Mouse (Mus musculus) neural tube, embryonic 12.5 days (tissue): ENCODE measurements at regions not wholly inside any gene's neighbourhood (a gene's known extent, or its start where the extent isn't known, plus 50 kb on each side); places are given as distances from the start of the nearest gene placed in this dataset.

Experiments
- ATAC-seq: fragments of 200-750 bp; cut with Nextera tagmentation; 2 replicates; pipeline ENCODE4 v1.8.0; 2017; ENCODE audit warnings: low read depth, mild to moderate bottlenecking, moderate TSS enrichment, moderate library complexity; ENCODE audit not compliant: low FRiP score
- H3K27ac ChIP-seq: fragments of 300-500 bp; sonication (generic); 2 replicates; pipeline ENCODE4 v1.5.1; 2016
- H3K27me3 ChIP-seq: fragments of 300-500 bp; sonication (generic); replicated peaks from 2 replicates; pipeline ENCODE4 v1.6.1; 2016; ENCODE audit warnings: mild to moderate bottlenecking
- H3K36me3 ChIP-seq: fragments of 300-500 bp; sonication (generic); 2 replicates; pipeline ENCODE4 v1.6.1; 2016; ENCODE audit warnings: mild to moderate bottlenecking
- H3K4me1 ChIP-seq: fragments of 300-500 bp; sonication (generic); 2 replicates; pipeline ENCODE4 v1.6.1; 2016
- H3K4me2 ChIP-seq: fragments of 300-500 bp; sonication (generic); replicated peaks from 2 replicates; pipeline ENCODE4 v1.6.1; 2016; ENCODE audit warnings: mild to moderate bottlenecking
- H3K4me3 ChIP-seq: fragments of 300-500 bp; sonication (generic); 2 replicates; pipeline ENCODE4 v1.5.1; 2016
- H3K9ac ChIP-seq: fragments of 300-500 bp; sonication (generic); 2 replicates; pipeline ENCODE4 v1.6.1; 2016; ENCODE audit warnings: mild to moderate bottlenecking
- H3K9me3 ChIP-seq: fragments of 300-500 bp; sonication (generic); 2 replicates; pipeline ENCODE4 v1.6.1; 2016; ENCODE audit warnings: mild to moderate bottlenecking
- WGBS: fragments of 180-500 bp; shearing (Covaris S2); methylation state at CpG from one replicate; pipeline ENCODE4 v1.1.7; 2016; 5-methylcytosine and 5-hydroxymethylcytosine counted together

DNA sequence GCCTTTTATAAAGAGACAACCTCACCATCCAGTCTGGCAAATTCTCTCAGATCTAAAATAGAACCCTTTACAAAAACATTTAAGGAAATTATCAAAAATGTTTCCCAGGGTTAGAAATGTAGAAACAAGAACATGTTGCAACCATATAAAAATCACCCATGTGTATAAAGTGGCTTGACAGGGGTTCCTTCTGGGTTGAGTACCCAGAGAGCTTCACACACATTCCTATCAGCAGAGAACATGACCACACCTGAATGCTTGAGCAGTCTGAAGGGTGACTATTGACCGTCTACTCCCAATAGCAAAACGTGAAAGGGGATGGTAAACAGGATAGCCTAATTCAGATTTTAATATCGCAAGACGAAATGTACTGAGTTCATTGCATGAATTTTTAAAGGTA lies 57.8 kb upstream of the Zfand5 start:
- Histone ChIP-seq H3K4me3 (no peak overlapping the region), H3K9ac (no peak overlapping the region), H3K27ac (no peak overlapping the region), H3K27me3 (no peaks in the 10 kb centered on the region), H3K4me1 (no peaks in the 10 kb centered on the region), H3K9me3 (no peaks in the 10 kb centered on the region; the same call in 1 of the 2 replicates), H3K36me3 (no peaks in the 10 kb centered on the region), H3K4me2 (no peak overlapping the region)
- 94% methylated on average over 4 of the region's 4 CpGs for WGBS
- no peak for ATAC-seq

DNA sequence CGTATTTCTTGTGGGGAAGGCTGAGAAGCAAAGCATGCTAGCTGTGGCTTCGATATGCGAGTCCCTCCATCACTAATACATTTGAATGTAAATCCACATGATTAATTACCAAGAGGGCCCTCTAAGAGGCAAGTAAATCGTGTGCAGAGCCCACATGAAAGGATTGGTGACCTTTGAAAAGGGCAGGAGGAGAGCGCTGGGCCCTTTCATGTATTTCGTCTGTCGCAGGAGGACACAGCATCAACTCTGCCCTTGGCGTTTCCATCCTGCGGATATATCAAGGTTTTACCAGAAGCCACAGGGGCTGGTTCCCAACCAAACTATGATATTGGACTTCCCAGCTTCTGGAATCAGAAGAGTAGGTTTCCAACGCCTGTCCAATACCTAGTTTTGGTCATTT lies 78.6 kb upstream of the Zfand5 start:
- ATAC-seq, result no peak
- WGBS, result 51% methylated on average over 10 of the region's 10 CpGs

DNA sequence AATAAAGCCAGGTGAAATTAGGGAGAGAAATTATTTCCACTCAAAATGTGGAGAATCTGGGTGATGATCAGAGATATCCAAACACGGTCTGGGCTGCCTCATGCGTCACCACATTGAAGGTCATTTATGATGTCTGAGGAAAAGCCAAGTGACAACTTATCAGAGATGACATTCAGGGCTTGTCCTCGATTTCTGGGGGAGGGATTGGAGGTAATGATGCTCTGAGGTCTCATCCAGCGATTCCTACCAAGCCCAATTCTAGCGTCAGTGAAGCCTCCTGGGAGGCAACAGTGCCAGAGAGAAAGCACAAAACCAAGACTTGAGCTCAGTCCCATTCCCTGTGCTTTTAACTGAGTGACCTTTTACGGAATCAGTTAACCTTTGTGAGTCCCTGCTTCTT lies 79.5 kb upstream of the Zfand5 start:
- WGBS, result 85% methylated on average over 6 of the region's 6 CpGs
- Histone ChIP-seq H3K27ac (no peak overlapping the region), H3K9ac (no peak overlapping the region), H3K4me1 (no peaks in the 10 kb centered on the region), H3K27me3 (no peaks in the 10 kb centered on the region), H3K36me3 (no peaks in the 10 kb centered on the region), H3K4me3 (no peak overlapping the region), H3K9me3 (no peaks in the 10 kb centered on the region), H3K4me2 (no peak overlapping the region)
- no peak for ATAC-seq

More for the DNA sequence above, 78.6 kb upstream of the Zfand5 start:
- Histone ChIP-seq H3K9me3 (no peaks in the 10 kb centered on the region), H3K4me2 (no peak overlapping the region), H3K4me1 (no peaks in the 10 kb centered on the region), H3K9ac (no peak overlapping the region), H3K27ac (no peak overlapping the region), H3K36me3 (no peaks in the 10 kb centered on the region), H3K4me3 (no peak overlapping the region), H3K27me3 (no peaks in the 10 kb centered on the region)

DNA sequence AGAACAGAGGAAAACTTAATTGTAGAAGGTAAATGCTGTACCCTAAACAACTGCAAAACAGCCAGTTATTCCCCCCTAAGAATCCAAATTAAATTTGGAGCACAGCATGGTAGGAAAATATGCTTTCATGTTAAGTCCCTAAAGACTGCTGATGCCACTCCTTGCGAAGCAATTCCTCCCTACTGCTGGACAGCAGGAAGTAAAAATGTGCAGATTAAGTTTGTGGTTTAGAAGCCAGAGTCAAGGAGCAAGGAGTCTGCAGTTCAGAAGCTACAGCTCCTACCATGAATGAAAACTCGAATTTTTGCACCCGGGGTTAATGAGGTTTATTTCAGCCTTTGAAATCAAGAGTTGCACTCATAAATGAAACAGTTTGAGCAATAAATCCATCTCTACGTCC lies 82.9 kb upstream of the Zfand5 start:
- Histone ChIP-seq H3K9me3 (no peaks in the 10 kb centered on the region), H3K4me2 (no peak overlapping the region), H3K9ac (no peak overlapping the region), H3K27me3 (no peaks in the 10 kb centered on the region), H3K4me3 (no peak overlapping the region), H3K4me1 (no peaks in the 10 kb centered on the region), H3K27ac (no peak overlapping the region), H3K36me3 (no peaks in the 10 kb centered on the region)
- WGBS, result 81% methylated on average over 4 of the region's 4 CpGs
- ATAC-seq, result no peak

DNA sequence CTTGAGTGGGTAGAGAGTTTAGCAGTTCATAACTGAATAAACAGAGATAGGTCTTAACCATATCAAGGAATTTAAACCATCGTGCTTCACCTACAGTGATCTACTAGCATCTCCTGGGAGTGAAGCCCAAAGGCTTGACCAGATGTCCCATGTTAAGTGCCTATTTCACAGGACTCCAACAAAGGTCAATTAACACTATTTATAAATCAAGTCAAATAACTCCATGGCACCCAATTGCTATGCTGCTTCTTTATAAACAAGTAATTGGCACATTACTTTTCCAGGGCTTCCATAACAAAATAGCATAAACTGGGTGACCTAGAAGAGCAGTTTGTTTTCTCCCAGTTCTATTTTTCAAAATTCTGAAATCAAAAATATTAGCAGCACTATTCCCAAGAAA lies 85.4 kb upstream of the Zfand5 start:
- Histone ChIP-seq H3K4me3 (no peak overlapping the region), H3K27me3 (no peaks in the 10 kb centered on the region), H3K9me3 (no peaks in the 10 kb centered on the region), H3K27ac (no peak overlapping the region), H3K36me3 (no peaks in the 10 kb centered on the region), H3K9ac (no peak overlapping the region), H3K4me1 (no peaks in the 10 kb centered on the region), H3K4me2 (no peak overlapping the region)
- no peak for ATAC-seq
- 89% methylated on average over 1 of the region's 1 CpGs for WGBS

DNA sequence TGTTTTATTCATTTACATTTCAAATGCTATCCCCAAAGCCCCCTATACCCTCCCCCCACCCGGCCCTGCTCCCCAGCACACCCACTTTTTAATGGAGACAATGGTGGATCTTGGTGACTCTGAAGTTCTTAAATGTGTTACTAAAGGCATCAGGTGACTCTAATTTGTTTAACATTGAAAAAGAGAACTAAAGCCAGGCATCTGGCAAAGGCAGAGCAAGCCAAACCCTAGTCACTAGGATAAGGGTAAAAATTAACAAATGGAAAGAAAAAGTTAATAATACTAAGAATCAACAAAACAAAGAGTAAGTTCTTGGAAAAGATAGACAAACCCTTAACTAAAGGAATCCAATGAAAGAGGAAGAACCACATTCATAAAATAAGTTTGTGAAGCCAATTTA lies 86.1 kb upstream of the Zfand5 start:
- Histone ChIP-seq H3K9me3 (no peaks in the 10 kb centered on the region), H3K9ac (no peak overlapping the region), H3K4me1 (no peaks in the 10 kb centered on the region), H3K36me3 (no peaks in the 10 kb centered on the region), H3K27ac (no peak overlapping the region), H3K27me3 (no peaks in the 10 kb centered on the region), H3K4me2 (no peak overlapping the region), H3K4me3 (no peak overlapping the region)
- ATAC-seq, result no peak
- whole genome bisulfite sequencing, result 67% methylated on average over 1 of the region's 1 CpGs

DNA sequence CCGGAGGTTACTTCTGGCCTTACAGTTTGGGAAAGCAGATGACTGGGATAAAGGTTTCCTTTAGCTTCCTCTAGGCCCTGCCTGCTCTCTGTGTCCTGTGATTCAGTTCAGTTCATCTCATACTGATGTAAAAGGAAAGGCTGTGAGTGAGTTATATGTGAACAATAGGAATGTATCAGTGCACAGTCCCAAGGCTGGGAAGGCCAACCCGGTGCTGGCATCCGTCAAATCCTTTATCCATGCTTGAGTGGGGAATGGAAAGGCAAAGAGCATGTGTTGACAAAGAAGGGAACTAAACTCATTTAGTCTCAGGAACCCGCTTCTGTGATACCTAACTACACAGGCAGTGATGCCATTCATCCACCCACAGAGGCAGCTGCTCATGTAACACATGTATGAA lies 89.0 kb upstream of the Zfand5 start:
- Histone ChIP-seq H3K9ac (no peak overlapping the region), H3K4me1 (no peaks in the 10 kb centered on the region), H3K36me3 (no peaks in the 10 kb centered on the region), H3K27me3 (no peaks in the 10 kb centered on the region), H3K4me2 (no peak overlapping the region), H3K27ac (no peak overlapping the region), H3K4me3 (no peak overlapping the region), H3K9me3 (no peaks in the 10 kb centered on the region)
- ATAC-seq, result no peak
- WGBS, result 72% methylated on average over 4 of the region's 4 CpGs

DNA sequence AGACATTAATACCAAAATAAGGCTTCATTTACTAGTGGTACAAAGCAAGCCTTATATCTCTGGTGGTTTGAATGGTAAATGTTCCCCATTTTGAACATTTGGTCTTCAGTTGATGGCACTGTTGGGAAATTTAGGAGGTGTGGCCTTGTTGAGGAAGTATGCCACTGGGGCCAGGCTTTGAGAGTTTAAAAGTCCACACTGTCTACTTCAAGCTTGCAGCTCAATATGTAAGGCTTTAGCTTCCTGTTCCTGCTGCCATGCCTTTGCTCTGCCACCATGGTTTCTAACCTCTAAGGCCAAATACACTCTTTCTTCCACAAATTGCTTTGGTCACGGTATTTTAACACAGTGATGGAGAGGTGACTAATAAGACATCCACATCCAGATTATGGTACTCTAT lies 92.2 kb upstream of the Zfand5 start:
- no peaks in the 10 kb centered on the region for H3K36me3 ChIP-seq
- WGBS, result 94% methylated on average over 1 of the region's 1 CpGs

DNA sequence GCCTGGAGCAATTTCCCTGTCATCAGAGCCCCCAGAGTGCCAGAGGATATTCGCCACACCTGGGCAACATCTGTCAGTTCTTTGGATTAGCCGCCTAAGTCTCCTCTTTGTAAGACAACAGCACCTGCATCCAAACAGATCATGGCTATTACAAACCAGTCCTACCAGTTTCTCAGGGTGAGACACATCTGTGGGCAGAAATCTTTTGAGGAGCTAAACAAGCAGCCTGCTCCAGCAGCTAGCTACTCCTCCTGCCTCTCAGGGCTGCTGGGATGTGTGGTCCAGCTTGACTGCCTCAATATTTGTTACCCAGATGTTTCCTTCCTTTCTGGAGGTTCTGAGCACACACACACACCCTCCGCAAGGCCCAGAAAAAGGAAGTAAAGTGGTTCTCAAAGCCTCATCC lies 96.6 kb upstream of the Zfand5 start:
- Histone ChIP-seq H3K27ac (no peak overlapping the region), H3K4me3 (no peak overlapping the region), H3K4me1 (peaks cover 5% of the 10 kb centered on the region; the same call in 1 of the 2 replicates), H3K36me3 (no peaks in the 10 kb centered on the region), H3K9ac (no peak overlapping the region), H3K9me3 (no peaks in the 10 kb centered on the region), H3K27me3 (no peaks in the 10 kb centered on the region), H3K4me2 (no peak overlapping the region)
- WGBS, result 82% methylated on average over 3 of the region's 3 CpGs
- peak; percentile 27; the same call in 1 of the 2 replicates for ATAC-seq

More for the DNA sequence above, 92.2 kb upstream of the Zfand5 start:
- H3K27ac ChIP-seq, result no peak overlapping the region
- ATAC-seq, result no peak
- no peak overlapping the region for H3K4me3 ChIP-seq
- H3K9me3 ChIP-seq, result no peaks in the 10 kb centered on the region
- no peak overlapping the region for H3K4me2 ChIP-seq
- H3K9ac ChIP-seq, result no peak overlapping the region
- H3K27me3 ChIP-seq, result no peaks in the 10 kb centered on the region
- H3K4me1 ChIP-seq, result 0 out of 2 replicates have a peak, but pooled peaks cover under 1% of the 10 kb centered on the region

DNA sequence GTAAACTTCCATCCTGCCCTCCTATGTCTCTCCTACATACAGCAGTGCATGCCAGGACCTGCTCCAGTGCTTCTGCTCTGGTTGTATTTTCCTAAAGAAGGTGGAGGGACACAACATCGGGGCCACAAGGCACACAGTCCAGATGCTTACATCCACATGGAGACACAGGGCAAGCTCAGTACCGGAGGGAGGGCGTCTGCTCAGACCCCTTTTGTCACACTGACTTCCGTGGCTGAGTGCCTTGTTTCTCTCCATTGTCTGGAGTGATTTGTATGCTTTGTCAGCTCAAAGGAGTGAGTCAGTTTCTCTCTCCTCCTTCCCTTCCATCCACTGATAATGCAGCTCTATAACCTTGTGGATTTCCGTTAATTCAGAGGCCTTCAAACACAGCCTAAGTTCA lies 97.4 kb upstream of the Zfand5 start:
- Histone ChIP-seq H3K9ac (no peak overlapping the region), H3K9me3 (no peaks in the 10 kb centered on the region), H3K4me3 (no peak overlapping the region), H3K4me2 (0 out of 2 replicates have a peak overlapping the region, but pooled peaks have one; percentile 2), H3K27ac (no peak overlapping the region), H3K4me1 (peaks cover 5% of the 10 kb centered on the region; the same call in 1 of the 2 replicates), H3K27me3 (no peaks in the 10 kb centered on the region), H3K36me3 (no peaks in the 10 kb centered on the region)
- peak; percentile 73 for ATAC-seq
- 13% methylated on average over 5 of the region's 5 CpGs for WGBS

DNA sequence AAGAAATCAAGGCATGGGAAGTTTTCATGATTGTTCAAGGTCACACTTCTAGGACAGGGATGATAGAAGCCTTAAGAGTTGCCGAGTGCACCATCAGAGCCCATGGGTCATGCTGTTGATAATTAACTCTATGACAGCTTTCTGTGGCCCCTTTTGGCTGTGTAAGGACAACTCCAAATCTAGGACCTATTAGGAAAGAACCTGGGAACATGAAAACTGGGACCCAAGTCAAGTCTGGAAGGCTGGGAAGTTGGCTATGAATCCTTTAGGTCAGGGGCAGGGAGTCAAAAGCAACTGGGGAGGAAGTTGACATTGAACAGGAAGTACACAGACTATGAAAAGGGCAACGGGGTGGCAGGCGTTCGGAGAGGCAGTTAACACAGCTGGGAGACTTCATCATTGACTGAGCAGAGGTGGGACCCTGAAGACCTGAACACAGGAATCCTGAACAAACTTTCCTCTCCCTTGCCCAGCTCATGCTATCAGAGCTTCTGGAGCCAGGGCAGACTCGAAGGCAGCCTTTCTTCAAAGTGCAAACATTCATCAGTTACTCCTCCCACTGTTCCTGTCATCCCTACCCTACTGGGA lies 98.1 kb upstream of the Zfand5 start:
- H3K4me3 ChIP-seq, result no peak overlapping the region
- H3K36me3 ChIP-seq, result no peaks in the 10 kb centered on the region
- ATAC-seq, result no peak
- H3K4me2 ChIP-seq, result no peak overlapping the region; the same call in 1 of the 2 replicates
- no peaks in the 10 kb centered on the region for H3K9me3 ChIP-seq
- no peaks in the 10 kb centered on the region for H3K27me3 ChIP-seq
- 64% methylated on average over 5 of the region's 5 CpGs for WGBS
- no peak overlapping the region for H3K27ac ChIP-seq
- H3K4me1 ChIP-seq, result peaks cover 5% of the 10 kb centered on the region; the same call in 1 of the 2 replicates
- H3K9ac ChIP-seq, result no peak overlapping the region

DNA sequence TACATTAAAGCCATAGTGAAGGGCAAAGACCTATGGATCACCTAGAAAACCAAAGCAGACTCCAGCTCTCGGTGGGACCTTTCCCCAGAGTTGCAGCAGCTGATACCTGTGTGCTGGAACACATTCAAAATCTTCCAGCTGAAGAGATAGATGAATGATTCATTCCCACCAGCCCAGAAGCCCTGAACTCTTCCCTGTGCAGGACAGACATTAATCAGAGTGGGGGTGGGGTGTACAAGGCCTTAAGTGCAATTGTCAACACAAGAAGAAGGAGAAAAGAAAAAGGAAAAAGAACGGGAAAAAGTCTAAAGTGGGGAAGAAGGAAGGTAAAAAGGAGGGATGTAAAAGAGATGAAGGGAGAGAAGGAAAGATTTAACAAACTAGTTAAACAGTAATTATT lies 100.9 kb upstream of the Zfand5 start:
- ATAC-seq, result no peak
- 47% methylated on average over 2 of the region's 2 CpGs for WGBS

DNA sequence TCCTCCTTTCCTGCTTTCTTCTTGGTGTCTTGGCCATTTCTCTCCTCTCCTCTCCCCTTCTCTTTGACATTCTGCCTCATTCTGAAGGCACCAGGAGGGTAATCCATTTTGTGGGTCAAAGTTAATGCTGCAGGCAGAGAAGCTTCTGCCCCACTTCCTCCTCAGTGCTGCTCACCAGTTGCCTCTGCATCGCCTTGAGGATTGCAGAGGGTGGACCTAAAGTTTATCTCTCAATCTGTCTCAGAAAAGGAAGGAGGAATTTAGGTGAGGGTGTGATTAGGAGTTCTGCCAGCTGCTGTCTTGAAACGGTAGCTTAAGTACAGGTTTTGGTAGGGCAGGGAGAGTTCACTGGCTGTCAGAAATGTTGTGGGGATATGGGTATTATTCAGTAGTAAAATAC lies 101.3 kb upstream of the Zfand5 start:
- Histone ChIP-seq H3K36me3 (no peaks in the 10 kb centered on the region), H3K4me2 (no peak overlapping the region), H3K27me3 (no peaks in the 10 kb centered on the region), H3K4me3 (no peak overlapping the region), H3K4me1 (peaks cover 23% of the 10 kb centered on the region), H3K27ac (no peak overlapping the region), H3K9ac (no peak overlapping the region), H3K9me3 (no peaks in the 10 kb centered on the region)
- no peak for ATAC-seq
- WGBS, result 61% methylated on average over 2 of the region's 2 CpGs

More for the DNA sequence above, 100.9 kb upstream of the Zfand5 start:
- H3K9ac ChIP-seq, result no peak overlapping the region
- H3K4me1 ChIP-seq, result peaks cover 19% of the 10 kb centered on the region
- H3K27me3 ChIP-seq, result no peaks in the 10 kb centered on the region
- no peak overlapping the region for H3K4me2 ChIP-seq
- no peak overlapping the region for H3K27ac ChIP-seq
- H3K36me3 ChIP-seq, result no peaks in the 10 kb centered on the region
- no peak overlapping the region for H3K4me3 ChIP-seq
- H3K9me3 ChIP-seq, result no peaks in the 10 kb centered on the region
